Mouse (Mus musculus): Measurements from ENCODE around the gene Ddx23.

DNA sequence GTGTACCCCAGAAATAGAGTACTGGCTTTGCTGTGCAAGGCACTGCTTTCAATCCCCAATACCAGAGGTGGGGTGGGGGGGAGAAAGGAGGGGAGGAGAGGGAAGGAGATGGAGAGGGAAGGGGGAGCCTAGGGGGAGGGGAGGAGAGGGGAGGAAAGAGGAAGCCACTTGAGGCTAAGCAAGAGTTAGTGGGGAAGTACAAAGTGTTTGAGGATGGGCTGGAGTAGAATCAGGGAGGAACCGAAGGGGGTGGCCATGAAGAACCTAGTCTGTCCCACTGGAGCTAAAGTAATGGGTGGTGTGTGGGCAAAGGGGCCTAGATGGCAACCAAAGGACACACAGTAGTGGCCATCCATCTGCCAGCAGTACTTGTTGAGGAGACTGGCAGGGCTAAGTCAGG, 21.1 kb upstream of the Ddx23 start:
- TF ChIP-seq CTCF (IDR thresholded peaks at IDR 0.05; ENCODE audit: extremely low read depth, insufficient read depth, low read length) (no peak), POLR2A (IDR thresholded peaks at IDR 0.05; ENCODE audit: extremely low read depth, insufficient read depth, low read length) (no peak)
